Mouse (Mus musculus) layer of hippocampus, postnatal 14 days (tissue): ENCODE results near the gene Mctp1. TPM values are rescaled to one million over a fixed set of nuclear protein-coding genes. Genes with fewer than 3 reads are reported as not detected.
"Not testable (repeated sequence)": the region's sequence is repeated elsewhere in the genome, so short reads cannot be mapped to it uniquely, and the experiment has no call there.

Experiments used
- DNase-seq, 2 experiments: peaks; one replicate each; pipeline ENCODE4 v3.0.0; 2021 to 2022; ENCODE audit warnings: low spot score in 2 of 2, mixed read lengths in 1 of 2
- long read RNA-seq, 2 experiments: library from polyadenylated mRNA; stranded (forward); transcript quantifications; one replicate each; pipeline ENCODE4 v2.0.0; 2021
- total RNA-seq, 2 experiments: library from RNA; stranded (reverse); gene quantifications; 2 replicates each; pipeline ENCODE4 v1.2.3; 2021

Mctp1 gene
- 10 to 100 TPM; 58.0 to 59.7 TPM for total RNA-seq
- long read RNA-seq, experiment 1, partial matches to known transcripts = 1 of 7 reads
- long read RNA-seq, experiment 1, other reads (novel, unspliced or antisense) = 5 of 7 reads
- long read RNA-seq, experiment 2, partial matches to known transcripts = 0 of 1 reads
- long read RNA-seq, experiment 2, other reads (novel, unspliced or antisense) = 1 of 1 reads

DNA sequence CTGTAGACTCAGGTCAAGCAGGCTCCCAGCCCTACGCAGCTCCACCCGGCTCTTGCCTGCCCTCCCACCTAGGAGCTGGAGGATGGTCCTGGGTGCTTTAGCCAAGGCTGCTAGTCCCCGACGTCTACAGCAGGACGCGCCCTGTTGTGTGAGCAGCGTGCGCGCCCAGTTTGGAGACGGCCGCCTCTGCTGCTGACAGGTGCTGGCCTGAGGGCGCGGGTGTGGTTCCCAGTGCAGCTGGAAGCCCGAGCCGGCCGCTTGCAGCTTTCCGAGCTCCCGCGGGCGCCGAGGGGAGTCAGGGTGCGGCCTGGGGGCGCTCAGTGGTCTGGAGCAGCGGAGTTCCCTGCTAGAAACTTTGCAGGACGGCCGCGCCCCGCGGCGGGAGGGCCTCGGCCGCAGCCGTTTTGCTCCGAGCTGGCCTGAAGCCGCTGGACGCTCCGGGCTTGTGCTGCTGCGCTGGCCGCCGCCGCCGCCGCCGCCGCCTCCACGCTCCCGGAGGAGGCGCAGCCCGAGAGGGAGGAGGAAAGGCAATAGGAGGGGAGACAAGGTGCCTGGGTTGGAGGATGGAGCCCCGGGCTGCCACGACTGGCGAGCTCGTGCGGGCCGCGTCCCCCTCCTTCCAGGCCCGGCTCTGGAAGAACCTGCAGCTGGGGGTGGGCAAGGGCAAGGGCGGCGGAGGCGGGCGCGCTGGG, at the start of gene Mctp1:
Mctp1 (plus strand) TSS at position 564 of the 692 bp plus-strand sequence.
- peak in 1 of 2 experiments; percentile 65 for DNase-seq

DNA sequence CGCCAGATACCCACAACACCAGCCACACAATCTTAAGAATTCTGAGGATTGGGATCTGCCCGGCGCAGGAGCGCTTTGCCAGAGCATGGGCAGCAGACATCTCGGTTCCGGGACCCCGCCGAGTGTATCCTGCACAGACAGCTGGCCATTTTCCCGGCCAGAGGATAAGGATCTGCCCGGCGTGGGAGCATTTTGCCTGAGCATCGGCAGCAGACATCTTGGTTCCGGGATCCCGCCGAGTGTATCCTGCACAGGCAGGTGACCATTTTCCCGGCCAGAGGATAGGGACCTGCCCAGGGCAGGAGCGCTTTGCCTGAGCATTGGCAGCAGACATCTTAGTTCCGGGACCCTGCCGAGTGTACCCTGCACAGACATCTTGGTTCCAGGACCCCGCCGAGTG, 38.4 kb upstream of the Mctp1 start:
- not testable (repeated sequence) for DNase-seq

GRCm38 (mm10) chr13:76358720-76359119, 25.6 kb upstream of the Mctp1 start:
- peak; percentile 16 to 43 for DNase-seq

DNA sequence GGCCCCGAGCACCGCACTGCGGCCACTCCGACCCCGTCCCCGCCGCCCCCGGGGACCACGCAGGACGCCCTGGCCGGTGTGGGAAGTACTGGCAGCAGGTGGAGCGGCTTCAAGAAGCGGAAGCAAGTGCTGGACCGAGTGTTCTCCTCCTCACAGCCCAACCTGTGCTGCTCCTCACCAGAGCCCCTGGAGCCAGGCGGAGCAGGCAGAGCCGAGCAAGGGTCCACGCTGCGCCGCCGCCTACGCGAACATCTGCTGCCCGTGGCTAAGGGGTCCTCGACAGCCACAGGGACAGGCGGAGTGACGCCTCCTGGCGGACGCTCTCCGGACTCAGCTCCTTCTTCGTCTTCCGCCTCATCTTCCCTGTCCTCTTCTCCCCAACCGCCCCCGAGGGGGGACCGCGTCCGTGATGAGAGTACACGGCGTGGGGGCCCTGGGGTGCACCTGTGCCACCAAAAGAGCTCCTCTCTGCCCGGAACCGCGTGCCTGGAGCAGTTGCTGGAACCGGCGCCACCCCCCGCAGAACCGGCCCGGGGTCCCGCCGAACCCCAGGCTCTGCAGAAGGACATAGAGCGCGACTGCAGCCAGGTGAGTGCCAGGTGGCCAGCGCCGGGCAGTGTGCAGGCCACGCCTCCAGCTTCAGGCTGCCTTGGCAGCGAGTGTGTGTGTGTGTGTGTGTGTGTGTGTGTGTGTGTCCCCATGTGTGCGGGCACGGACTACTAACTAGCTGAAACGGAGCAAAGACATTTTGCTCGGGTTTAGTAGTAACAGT, 515 bp downstream of the Mctp1 start:
- peak in 1 of 2 experiments; percentile 59 for DNase-seq

- peak in 1 of 2 experiments; percentile 52 for DNase-seq
Measured at GRCm38 (mm10) chr13:76388615-76389014, 4.3 kb downstream of the Mctp1 start.

- DNase-seq = no peak
Measured at GRCm38 (mm10) chr13:76391920-76392319, 7.6 kb downstream of the Mctp1 start.

DNA sequence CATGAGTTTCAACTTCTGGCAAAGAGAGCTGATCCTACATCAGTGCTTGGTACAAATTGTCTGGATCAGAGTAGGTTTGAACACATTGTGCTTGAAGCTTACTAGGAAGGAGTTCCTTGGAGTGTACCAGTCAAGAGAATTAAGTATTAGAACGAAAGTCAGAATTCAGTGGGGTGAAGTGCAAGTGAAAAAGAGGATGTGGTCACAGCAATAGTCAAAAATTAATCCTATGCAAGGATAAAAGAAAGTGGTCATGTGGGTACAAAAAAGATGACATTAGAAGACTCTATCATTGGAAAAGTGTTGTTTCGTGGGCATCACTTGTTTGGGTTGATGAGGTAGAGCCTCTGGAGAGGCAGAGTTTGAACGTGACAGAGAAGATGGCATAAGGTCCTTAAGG, 8.8 kb downstream of the Mctp1 start:
- no peak for DNase-seq

GRCm38 (mm10) chr13:76395906-76396305, 11.6 kb downstream of the Mctp1 start:
- no peak for DNase-seq

DNA sequence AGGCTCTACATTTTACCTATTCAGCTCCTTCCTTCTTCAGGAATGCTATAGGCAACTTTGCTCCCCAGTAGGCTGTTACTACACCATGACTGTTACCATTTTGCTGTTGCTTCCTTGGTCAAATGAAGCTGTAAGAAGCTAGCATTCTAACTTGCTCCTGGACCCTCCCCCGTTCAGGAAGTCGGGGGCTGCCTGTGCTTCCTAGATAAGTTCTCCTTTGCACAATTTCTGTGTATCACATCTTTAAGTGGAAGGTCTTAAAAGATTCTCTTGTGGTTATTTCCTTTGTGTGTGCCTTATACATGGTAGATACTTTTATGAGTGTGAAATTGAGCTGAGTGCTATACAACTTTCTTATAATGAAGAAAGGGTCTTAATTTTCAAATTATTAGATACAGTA, 25.0 kb downstream of the Mctp1 start:
- no peak for DNase-seq

DNA sequence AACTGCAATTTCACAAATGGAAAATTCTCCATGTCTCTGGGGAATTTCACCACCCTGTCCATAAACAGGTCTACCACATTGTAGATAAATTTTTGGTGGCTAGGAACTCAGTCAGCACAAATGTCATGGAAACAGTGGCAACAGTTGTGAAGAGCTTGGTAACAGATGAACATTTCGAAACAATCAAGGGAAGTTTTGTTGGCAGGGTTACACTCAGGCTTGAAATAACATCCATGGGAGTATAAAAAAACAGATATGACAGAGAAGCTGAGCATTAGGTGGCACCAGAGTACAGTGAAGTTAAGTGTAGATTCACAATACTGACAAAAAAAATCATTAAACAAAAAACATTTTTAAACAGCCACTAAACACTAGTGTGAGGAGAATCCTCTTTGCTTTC, 26.3 kb downstream of the Mctp1 start:
- peak in 1 of 2 experiments; percentile 84 for DNase-seq

DNA sequence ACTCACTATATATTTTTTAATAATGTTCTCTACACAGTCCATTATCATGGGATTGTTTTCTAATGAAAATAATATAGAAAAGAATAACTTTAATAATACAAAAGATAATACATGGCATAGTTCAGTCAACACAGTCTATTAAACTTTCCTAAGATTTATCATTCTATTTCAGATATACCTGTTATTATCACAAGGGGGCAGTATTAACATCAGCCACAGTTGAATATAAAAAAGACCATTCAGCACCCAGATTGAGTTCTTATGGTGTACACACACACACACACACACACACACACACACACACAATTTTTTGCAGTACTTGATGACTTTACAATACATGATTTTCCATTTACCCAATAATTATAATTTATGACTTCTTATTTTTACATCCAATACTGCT, 31.0 kb downstream of the Mctp1 start:
- no peak for DNase-seq

DNA sequence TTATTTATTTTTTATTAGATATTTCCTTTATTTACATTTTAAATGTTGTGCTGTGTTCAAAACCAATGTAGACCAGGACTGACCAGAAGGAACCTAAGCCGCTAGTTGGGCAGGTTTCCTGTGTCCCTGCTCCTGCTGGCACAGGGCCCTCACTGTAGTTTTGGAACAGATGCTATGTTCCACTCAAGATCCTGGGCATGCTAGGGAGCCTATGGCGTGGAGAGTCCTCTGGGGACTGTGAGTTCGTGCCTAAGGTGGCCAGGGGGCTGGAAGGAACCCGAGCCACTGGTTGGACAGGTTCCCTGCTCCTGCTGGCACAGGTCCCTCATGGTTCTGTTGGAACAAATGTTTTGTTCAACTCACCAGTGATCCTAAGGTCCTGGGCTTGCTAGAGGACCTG, 35.8 kb downstream of the Mctp1 start:
- DNase-seq = no peak

GRCm38 (mm10) chr13:76421075-76421474, 36.7 kb downstream of the Mctp1 start:
- no peak for DNase-seq

- no peak for DNase-seq
Measured at GRCm38 (mm10) chr13:76422124-76422523, 37.8 kb downstream of the Mctp1 start.

DNA sequence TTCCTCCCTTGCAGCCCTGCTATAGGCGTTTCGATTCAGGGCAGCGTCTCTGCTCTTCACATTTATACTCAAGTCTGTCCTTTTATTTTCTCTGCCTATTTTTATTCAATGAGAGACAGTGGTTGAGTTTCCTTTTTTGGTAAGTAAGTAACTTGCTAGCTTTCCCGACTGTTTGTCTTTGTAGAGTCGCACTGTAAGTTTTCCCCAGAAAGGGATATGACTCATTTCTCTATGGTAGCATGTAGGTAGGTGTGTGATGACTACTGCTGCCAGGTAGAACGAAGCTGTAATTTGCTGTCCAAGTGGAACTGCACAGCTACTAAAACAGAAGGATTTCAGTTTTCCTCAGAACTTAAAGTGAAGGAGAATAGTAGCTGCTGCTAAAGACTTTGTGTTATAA, 45.1 kb downstream of the Mctp1 start:
- no peak for DNase-seq

DNA sequence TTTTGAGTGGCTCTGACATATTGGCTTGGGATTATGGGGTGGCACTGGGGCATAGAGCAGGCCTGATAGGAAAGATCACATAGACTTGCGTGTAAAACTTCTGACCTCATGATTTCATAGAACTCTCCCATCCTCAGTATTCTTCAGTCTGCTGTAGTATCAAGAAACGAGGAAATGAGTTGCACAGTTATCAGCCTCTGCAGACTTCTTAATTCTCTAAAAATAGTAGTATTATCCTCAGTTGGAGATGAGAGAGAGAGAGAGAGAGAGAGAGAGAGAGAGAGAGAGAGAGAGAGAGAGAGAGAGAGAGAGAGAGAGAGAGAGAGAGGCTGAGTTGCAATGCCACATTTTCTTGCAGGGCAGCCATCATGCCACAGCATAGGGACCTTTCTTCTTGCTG, 45.6 kb downstream of the Mctp1 start:
- DNase-seq = no peak

- DNase-seq = no peak
Measured at GRCm38 (mm10) chr13:76431946-76432345, 47.6 kb downstream of the Mctp1 start.

DNA sequence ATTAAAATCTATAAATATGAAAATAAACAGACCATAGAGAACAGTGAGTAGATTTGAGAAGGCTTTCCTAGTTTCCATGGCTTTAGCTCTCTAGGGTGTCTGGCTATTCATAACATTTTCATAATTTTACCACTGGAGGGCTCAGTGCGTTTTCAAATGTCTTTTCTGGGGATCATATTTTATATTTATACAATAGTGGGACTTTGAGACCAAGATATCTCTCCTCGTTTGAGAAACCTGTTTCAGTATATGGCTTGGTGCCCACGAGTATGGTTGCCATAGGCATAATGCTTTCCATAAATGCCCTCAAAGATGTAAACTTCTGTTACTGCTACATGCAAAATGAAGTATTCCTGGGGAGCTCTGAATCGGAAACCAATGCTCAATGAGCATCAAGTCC, 49.1 kb downstream of the Mctp1 start:
- peak in 1 of 2 experiments; percentile 16 for DNase-seq

DNA sequence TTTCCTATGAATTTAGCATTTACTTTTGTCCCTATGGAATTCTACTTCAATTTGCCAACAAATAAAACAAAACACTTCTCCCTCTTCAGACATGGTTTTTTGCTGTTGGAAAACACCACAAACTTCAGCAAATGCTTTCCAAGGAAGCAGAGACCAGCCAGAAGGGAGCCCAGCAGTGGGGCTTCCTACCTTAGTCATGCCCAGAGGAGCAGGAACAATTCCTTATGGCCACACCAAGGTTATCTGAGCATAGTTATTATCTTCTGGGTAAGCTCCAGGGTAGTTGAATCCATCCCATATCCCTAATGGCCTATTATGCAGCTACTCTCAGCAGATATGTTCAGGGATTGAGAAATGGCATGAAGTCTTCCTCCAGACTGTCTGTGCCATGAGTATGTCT, 52.1 kb downstream of the Mctp1 start:
- no peak for DNase-seq

- DNase-seq = no peak
Measured at GRCm38 (mm10) chr13:76438765-76439164, 54.4 kb downstream of the Mctp1 start.

- no peak for DNase-seq
Measured at GRCm38 (mm10) chr13:76446059-76446458, 61.7 kb downstream of the Mctp1 start.

DNA sequence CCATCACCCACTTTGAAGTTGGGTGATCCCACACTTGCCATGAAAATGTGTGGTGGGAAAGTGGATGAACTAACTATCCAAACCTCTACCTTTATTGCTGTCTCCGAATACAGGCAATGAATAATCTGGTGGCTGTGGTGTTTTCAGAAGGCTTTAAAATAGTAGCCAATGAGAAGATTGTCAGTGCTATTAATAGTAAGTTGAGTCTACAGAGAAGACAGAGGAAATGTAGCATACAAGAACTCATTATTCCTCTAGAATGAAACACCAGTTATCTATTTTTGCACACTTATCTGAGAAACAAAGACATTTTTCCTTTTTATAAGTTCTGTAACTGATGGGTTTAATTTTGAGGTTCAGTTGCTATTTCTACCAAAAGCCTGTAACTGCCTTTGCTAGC, 63.2 kb downstream of the Mctp1 start:
- no peak for DNase-seq
